Mouse (Mus musculus): ENCODE measurements at regions not wholly inside any gene's neighbourhood (a gene's known extent, or its start where the extent isn't known, plus 50 kb on each side); places are given as distances from the start of the nearest gene placed in this dataset.

GRCm38 (mm10) chr12:39784532-39784931 lies 253.3 kb downstream of the Arl4a start:
- TF ChIP-seq ZNF384 (IDR thresholded peaks at IDR 0.05; ENCODE audit: low read depth, low read length): no peak
- TF ChIP-seq CHD2 (IDR thresholded peaks at IDR 0.05; ENCODE audit: low read depth, low read length): no peak
- TF ChIP-seq HCFC1 (IDR thresholded peaks at IDR 0.05; ENCODE audit: borderline replicate concordance, insufficient read depth, low read length): no peak
- no peak for TF ChIP-seq ZC3H11A (IDR thresholded peaks at IDR 0.05; ENCODE audit: borderline replicate concordance, low read depth, low read length)
